Mouse (Mus musculus) brain, embryonic 14.5 days (tissue): Measurements from ENCODE around the gene Dennd6a.

ENCODE experiments used
- CTCF ChIP-seq: fragments of 200-500 bp; IDR thresholded peaks from 2 replicates; pipeline ENCODE4 v1.5.1; 2012; ENCODE audit warnings: inconsistent platforms, mild to moderate bottlenecking, moderate library complexity, borderline replicate concordance; ENCODE audit not compliant: insufficient read depth, insufficient read length; ENCODE audit errors: extremely low read depth
- POLR2A ChIP-seq: fragments of 200-500 bp; IDR thresholded peaks from 2 replicates; pipeline ENCODE4 v1.6.1; 2012; ENCODE audit warnings: mild to moderate bottlenecking, inconsistent platforms, borderline replicate concordance; ENCODE audit not compliant: poor library complexity, insufficient read depth, insufficient read length, severe bottlenecking; ENCODE audit errors: extremely low read depth

- TF ChIP-seq POLR2A (no peak), CTCF (no peak)
Measured at GRCm38 (mm10) chr14:26587116-26587515, 13.5 kb downstream of the Dennd6a start.
